Mouse (Mus musculus) spleen, postnatal 14 days (tissue): ENCODE measurements at regions not wholly inside any gene's neighbourhood (a gene's known extent, or its start where the extent isn't known, plus 50 kb on each side); places are given as distances from the start of the nearest gene placed in this dataset.
A peak's percentile ranks its signal among the peaks of the same experiment; 100 is the strongest.

Source experiments
- DNase-seq, 2 experiments: peaks; one replicate each; pipeline ENCODE4 v3.0.0; 2021 to 2022; ENCODE audit warnings: low spot score in 2 of 2

DNA sequence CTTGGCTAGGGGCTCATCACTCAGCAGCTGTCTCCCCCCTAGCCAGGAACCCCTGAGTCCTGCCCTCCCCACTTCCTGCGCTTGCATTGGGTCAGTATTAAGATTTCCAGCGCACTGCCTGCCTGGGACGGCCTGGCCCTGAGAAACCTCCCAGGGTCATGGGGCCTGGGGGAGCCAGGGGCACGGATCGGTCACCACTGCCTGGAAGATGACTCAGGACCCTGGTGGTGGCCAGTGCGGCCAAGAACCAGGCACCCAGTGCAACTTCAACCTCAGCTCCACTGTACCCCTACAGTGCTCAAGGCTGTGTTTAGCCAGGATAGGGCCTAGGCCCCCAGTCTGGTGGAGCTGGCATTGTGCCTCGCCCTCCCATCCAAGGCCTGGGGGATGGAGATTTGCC, 111.9 kb upstream of the Zbtb40 start:
- DNase-seq: no peak

DNA sequence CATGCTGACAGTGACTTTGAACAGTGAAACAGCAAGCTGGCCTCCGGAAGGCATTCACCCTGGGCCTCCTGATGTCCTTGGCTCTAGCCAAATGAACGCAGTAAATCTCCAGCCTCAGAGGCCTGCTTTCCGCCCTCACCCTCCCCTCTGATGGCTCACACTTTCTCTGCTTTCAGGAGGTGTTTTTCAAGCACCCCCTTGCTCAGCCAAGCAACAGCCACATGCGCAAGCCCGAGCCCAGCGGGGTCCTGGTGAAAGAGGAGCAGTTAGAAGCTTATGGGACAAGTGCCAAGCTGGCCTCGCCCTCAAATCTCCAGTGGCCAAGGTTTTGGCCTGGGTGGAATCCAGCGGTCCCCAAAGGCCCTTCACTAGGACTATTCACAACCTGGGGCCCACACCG, 109.6 kb upstream of the Zbtb40 start:
- no peak for DNase-seq

DNA sequence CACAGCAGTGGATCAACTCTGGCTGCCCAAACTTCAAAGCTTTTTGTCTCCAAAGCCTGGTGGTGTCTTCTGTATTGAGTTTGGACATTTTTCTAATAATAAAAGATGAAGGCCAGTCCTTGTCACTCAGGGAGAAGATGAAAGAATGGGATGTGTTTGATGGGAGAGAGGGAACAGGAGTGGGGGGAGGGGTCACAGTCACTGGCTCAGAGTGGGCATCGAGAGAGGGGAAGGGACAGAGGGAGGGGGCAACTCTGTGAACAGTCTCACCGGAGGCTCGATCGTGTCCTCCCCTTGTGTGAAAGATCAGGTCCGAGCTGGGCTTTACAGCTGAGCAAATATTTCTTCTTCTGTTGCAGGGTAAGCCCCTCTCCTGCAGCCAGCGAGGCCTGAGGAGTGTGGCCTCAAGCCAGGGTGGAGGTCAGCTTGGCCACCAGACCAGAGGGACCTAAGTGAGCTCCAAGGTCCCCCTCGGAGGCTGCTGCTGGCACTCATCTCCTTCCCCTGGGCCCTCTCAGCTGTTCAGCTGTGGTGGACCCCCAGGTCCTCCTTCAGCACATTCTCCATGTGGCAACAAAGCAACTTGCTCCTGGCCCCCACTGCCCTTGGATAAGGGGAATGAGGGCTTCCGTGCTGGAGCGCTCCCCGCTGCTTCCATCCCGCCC, 108.0 kb upstream of the Zbtb40 start:
- DNase-seq: no peak

DNA sequence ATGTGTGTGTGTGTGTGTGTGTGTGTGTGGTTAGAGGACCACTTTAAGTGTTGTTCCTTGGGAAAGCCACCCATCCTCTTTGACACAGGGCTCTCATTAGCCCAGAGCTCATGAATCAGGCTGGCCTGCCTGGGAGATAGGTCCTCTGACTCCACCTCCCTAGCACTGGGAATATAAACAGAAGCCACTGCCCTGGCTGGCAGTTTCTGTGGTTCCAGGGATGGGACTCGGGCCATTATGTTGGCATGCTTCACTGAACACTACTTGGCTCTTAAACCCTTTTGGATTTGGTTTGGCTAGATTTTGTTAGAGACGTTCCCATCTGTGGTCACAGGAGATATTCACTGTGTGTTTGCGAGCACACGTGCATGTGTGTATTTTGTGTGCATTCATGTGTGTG, 100.2 kb upstream of the Zbtb40 start:
- no peak for DNase-seq

DNA sequence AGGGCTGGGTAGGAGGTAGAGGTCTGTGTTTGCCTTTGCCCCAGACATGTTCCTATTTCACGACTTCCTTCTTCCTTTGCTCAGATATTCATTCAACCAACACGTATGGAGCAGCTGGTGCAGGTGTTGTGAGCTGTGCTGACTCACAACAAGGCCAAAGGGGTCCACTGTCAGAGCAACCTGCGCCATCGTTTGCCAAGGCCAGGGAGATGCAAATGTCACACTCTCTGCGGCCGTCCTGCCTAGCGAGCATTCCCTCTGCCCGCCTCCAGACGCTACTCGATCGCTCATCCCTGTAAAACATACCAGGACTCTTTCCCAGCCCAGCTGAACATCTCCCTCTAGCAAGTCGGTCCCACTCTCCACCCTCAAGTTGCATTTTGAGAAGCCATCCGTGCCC, 99.2 kb upstream of the Zbtb40 start:
- DNase-seq: no peak

DNA sequence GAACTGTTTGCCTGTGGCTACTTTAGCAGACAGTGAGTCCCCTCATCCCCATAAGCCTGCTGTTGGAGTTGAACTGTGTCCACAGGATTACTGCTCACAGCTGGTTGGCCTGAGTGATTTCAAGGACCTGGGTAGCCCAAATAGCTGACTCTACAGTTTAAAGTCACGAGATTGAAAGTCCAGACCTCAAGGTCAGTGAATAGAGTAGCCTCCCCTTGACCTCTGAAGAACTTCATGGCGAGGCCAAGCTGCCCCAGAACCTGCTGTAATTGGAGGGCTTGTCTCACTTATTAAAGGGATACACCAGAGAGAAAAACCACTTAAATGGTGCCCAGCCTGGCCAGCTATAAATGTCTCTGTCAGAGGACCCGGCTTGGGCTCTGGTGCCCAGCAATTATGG, 97.7 kb upstream of the Zbtb40 start:
- DNase-seq: no peak

DNA sequence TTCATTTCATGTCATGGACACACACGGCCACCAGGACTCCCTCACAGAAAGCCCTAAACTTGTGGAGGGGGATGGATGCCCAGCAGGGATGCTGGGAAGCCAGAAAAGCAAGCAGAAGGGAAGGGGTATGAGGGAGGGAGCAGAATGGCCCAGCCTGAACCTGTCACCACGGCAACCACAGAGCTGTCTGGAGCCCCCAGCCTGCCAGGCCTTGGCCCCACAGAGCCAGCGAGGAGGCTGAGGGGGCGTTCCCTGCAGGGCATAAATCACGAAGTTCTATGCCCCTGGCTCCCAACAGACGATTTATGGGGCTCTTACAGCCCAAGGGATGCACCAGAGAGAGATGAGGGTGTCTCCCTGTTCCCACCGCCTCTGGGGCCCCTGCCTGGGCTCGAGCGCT, 93.7 kb upstream of the Zbtb40 start:
- DNase-seq: no peak

DNA sequence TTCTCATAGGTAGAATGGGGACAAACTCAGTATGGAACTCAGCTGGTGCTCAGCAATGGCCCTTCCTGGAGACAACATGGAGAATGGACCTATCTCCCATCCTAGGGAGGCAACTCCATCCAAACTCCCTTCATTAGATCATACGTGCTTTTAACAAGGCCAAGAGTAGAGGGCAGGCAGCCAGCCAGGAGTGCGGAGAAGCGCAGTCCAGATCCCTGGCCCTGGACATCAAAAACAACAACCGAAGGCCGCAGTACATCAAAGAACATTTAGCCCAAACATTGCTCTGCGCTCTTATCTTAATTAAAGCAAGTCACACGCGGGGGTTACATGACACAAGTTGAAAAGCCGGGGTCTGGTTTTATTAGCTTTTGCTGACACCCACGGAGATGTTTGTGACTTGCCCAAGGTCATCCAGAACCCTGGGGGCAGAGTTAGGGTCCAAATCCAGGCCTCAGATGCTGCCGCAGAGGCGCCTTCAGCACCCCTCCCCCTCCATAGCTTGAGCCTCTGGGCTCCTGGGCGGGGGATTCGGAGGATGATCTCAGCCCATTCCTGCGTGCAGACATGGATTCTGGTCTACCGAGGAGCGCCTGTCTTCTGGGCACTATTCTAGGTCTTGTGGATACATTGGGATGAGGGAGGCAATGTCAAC, 90.6 kb upstream of the Zbtb40 start:
- DNase-seq: no peak

DNA sequence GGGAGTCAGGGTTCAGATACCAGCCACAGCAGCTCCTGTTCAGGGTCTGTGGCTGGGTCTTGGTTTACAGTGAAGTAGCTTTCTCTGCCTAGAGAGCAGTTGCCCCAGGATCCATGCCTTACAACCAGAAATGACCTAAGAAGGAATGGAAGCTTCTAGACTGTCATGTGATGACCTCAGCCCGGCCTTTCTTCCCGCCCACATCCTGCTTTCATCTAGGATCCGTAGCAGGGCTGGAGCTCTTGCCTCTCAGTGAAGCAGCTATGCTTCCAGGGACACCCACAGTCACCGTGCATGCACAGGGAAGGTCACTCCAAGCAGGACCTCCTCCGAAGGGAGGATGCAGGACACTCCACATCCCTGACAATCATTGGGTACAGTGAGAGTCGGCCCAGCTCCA, 89.5 kb upstream of the Zbtb40 start:
- no peak for DNase-seq

DNA sequence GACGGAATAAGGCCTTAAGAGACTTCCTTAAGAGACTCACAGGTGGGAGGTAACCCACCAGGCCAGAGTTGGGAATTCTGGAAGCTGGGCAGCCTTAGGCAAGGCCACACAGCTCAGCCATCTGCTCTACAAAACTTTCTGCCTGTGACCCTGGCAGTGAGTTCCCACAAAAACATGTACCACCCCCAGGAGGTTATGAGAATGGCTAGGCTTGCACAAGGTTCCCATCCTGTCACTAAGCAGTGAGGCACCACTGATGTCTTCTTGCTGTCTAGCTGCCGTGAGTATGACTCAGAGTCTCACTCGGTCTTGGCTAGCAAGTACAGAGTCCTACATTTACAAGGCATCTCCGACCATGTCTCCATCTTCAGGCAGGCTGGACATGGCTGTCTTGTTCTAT, 87.7 kb upstream of the Zbtb40 start:
- no peak for DNase-seq

DNA sequence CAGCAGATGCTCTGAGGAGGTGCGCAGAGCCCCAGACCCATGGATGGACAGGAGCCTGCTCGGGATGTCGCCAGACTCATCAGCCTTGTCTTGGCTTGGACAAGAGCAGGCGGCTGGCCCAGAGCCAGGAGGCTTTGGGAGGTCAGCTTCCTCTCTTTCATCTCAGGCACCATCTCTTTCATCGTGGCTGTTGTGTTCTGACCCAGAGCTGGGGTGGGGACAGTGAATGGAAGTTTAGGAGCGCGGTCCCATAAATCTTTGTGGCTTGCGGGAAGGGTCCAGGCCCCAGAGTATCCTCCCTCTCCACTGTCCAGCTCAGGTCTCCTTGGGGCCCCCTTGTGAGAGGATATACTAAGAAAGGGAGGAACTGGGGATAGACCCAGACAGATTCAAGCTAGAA, 87.2 kb upstream of the Zbtb40 start:
- no peak for DNase-seq

DNA sequence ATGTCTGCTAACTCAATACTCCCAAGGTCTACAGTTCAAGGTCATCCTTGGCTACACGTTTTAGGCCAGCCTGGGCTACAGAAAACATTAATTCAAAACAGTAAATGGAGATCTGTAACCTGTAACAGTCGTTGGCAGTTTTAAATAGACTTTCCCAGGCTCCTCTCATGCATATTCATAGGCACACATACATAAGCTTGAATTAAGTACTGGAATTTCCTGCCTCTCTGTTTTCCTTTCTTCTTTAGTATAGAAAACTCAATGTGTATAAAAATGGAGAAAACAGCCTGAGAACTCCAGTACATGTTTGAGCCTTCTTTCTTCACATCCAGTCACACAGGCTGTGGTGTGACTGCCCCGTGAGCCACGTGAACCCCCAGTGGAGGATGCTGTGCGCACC, 86.0 kb upstream of the Zbtb40 start:
- DNase-seq: no peak

DNA sequence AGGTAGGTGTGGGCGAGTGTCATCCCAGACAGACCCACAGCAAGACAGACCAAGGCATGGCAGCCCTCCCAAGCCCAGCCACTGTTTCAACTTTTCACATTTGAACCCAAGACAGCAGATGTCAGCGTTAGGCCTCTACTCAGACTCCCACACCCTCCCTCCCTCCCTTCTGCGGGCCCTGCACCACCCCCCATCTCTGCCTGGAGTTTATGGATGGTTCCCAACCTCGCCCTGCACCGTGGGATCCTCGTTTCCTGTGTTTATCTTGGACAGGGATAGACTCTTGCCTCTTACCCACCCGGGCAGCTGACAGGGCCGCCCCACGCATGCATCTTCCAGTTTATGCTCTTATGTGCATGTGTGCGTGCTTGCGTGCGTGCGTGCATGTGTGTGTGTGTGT, 85.2 kb upstream of the Zbtb40 start:
- no peak for DNase-seq

DNA sequence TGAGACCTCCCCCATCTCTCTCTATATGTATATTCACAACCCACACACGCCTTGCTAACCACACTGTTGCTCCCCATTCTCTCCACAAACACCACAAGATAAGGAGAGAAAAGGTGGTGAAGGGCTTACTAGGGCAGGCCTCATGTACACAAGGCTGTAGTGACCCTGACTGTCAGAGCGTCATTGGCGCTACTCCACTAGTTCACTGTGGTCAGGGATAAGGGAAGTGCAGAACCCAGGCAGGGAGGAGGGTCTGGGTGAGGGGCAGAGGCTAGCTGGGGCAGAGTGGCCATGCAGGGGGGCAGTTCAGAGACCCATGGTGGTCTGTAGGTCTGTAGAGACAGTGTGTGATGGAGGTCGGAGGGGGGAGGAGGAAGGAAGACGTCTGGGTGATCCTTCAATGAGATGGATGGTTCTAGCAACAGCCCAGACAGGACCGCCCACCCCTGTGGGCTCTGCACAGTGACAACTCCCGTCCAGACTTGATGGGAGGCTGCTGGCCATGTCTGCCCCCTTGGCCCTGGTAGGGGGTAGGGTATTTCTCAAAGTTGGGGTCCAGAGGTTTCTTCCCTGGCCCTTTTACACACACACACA, 82.1 kb upstream of the Zbtb40 start:
- DNase-seq: no peak

DNA sequence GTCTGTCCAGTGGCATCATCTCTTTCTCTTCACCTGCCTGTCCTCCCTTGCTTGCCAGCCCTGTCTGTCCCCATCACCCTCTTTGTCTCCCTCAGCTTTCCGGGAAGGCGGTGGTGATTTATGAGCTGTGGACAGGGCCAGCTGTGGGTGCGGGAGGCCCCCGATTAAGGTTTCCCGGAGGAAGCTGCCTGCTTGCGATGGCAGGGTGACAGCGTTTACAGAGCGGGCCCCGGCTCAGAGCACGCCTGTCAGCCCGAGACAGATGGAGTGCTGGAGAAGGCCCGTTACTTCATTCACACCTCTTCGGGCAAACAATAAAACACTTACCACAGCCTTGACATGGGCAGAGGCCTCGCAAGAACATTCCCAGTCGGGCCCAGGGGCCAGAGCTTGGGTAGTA, 79.6 kb upstream of the Zbtb40 start:
- DNase-seq: no peak

DNA sequence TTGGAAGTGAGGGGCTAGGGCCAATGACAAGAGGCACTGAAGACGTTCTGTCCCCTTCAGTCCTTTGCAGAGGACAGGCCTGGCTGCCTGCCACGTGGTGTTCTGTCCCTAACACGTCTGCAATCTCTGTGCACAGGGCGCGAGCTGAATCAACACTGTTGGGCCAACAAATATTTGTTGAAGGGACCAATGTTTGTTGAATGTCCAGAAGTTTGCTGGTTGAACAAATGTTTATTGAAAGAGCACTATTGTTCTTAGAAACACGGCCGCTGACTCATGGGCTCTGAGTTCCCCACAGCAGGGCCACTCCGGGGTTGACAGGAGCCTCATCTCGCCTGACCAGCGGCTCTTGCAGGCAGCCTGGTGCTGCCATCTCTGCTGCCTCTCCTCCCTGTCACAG, 73.1 kb upstream of the Zbtb40 start:
- DNase-seq: no peak

DNA sequence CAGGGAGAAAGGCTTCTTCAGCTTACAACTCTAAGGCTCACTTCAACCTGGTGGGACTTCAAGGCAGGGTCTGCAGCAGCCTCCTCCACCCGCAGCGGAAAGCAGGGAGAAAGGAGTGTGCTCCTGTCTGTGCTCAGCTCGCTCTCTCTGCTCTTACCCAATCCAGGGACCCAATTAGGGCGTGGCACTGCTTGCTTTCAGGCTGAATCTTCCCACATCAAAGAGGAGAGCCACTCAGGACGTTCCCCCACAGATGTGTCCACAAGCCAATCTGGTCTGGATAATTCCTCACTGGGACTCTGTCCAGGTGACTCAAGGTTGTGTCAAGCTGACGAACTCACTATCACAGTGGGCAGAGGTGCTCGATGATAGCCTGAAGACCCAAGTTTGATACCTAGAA, 72.0 kb upstream of the Zbtb40 start:
- DNase-seq: no peak

DNA sequence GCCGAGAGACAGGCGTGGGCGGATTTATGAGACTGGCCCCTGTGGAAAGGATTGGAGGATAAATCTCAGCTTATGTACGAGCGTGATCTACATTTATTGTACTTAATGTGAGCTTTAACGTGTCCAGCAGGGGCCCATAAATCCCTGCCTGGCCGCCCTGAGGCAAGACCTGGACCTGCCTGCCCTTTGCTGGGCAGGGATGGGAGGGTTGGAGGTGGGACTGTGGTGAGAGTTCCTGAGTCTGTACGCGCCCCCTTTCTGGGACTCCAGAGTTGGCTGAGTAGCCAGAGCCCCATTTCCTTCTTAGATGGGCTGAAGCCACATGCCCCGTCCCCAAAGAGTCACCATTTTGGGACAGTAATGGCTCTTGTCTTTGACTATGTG, 69.7 kb upstream of the Zbtb40 start:
- DNase-seq: no peak

DNA sequence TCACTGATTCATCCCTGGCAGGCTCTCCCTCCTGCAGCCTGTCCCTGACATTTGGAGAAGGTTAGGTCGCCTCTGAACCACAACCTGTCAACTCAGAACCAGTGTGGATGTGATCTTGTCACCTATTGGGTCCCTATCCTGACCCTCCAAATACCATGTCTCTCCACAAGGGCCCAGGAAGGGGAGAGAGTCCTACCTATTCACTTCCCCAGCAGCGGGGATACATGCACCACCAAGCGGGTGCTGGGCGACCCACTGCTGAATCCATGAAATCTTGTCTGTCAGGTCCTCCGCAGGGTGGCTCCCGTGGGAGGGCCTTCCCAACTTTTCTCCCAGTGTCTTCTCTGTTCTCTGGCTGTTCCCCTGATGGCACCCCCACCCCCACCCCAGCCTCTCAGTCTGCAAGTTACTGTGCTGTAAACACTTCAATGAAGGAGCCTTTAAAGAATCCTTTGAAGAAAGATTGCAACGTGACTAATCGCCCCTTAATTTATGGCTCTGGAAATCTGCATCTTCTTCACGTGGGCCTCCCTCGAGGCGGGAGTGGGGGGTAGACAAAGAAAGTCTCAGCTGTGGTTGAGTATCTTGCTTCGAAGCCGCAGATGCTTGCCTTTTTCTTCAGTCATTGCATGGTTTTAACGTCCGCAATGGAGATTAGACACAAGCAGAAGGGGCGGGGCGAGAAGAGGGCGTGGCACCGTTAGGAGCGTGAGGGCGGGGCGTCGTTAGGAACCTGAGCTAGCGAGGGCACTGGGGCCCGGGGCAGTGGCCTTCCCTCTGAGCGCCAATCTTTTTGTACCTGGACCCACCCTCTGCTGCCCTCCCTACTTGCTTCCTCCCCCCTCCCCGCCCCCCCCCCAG, 69.1 kb upstream of the Zbtb40 start:
- DNase-seq: peak in 1 of 2 experiments; percentile 41

DNA sequence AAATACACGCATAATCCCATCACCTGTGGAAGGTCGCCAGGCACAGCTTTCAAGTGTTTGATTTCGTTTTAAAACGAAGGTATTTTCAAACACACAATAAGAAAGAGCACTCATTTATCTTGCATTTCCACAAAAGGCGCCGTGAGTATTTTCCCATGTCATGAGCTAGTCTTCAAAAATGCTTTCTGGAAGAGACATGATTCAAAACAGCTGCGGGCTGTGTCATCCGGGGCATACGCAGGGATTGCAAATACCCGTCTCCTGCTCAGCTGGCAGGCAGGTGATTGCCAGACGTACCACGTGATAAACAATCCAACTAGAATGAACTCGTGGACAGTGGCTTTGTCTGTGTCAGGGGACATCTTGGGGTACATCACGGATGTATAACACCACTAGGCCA, 66.5 kb upstream of the Zbtb40 start:
- DNase-seq: no peak

DNA sequence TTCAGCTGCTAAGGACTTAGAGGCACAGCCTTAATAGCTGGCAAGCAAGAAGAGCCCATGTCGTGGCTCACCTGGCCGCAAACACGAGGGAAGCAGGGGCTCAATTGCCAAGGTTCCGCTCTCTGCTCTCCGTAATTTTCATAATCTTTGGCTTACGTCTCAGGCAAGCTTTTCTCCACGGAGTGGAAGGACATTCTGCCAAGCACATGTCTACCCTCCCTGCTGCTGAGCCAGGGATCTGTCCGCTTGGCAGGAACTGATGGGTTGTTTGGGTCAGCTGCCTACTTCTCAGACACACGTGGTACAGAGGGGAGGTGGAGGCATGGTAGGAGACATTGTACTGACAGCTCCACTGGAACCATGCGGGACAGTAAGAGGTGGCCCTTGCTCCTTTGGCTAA, 61.7 kb upstream of the Zbtb40 start:
- DNase-seq: no peak

DNA sequence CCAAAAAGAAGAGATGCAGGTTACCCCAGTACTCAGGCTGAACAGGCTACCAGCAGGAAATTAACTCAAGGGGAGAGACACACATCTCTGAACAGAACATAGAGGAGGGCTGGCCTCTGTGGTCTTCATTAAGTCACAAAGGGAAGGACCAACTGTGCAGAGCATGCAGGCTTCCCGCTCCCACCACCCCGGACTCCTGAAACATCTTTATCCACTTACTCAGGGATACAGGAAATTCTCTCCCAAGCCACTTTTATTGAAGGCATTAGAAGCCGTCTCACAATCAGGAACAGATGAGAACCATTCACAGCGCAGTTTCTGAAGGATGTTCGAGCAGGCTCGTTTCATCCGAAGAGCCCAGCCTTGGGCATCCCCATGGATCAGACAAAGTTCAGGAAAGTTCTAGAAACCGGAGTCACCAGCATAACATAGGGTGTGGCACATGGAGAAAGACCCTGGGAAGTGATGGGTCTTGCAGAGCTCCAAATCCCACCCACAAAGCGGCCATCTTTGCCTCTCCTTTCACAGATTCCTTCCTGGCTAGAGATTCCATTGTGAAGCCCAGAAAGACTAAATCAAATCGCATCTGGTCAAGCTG, 55.9 kb upstream of the Zbtb40 start:
- DNase-seq: no peak
